Mouse (Mus musculus) lung, postnatal 0 days (tissue): ENCODE data around the gene Ppp1r1a.

Experiments
- CTCF ChIP-seq: IDR thresholded peaks from 2 replicates; pipeline ENCODE4 v1.5.1; 2016; ENCODE audit warnings: antibody characterized with exemption, mild to moderate bottlenecking
- EP300 ChIP-seq: IDR thresholded peaks from 2 replicates; pipeline ENCODE4 v1.6.1; 2016; ENCODE audit warnings: antibody characterized with exemption, mild to moderate bottlenecking, control low read depth

DNA sequence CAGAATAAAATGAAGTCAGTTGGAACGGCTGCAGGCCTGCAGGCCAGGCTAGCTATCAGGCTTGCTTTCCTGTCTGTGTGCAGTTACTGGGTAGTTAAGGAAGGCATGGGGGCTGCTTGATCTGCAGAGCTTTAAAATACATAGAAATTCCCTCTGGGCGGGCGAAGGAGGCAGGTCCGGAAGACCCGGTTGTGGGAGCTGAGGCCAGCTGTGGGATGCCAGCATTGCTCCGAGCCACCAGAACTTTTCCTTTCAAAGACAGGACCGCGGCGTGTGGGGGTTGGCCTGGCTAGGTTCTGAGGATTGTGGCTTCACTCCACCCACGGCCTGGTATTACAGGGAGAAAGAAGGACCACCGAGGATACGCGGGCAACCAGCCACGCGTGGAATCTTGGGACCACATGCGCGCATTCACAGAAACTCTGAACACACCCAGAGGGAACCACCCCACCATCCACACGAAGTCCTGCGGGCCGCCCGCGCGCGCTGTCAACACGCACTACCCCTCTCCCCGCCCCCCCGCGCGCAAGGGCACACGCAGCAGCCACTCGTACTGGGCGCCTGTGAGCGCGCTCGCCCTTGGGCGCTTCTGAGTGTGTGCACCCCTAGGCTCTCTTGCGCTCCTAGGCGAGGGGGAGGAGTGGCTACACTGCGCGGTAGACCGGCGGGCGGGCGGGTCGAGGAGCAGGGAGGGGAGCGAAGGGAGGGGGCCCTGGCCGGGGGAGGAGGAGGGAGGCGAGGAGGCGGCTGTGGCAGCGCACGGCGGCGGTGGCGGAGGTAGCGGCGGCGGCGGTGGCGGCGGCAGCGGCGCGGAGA lies 35.2 kb downstream of the Ppp1r1a start, which contains the start of gene Pde1b:
- TF ChIP-seq CTCF (0 out of 2 replicates have a peak, but pooled peaks have one; percentile 6), EP300 (no peak)
